Mouse (Mus musculus) MEL (cell line): Measurements from ENCODE around the gene Gm26938.
A peak's percentile ranks its signal among the peaks of the same experiment; 100 is the strongest.

Experiments used
- CTCF ChIP-seq, 3 experiments: IDR thresholded peaks in 2 of 3; conservative IDR thresholded peaks in 1 of 3; 2 replicates each; pipeline ENCODE4 v1.5.1; 2011 to 2012; ENCODE audit warnings: low read length in 3 of 3, low read depth in 2 of 3, mild to moderate bottlenecking in 2 of 3, improper control_type of control experiment in 1 of 3, inconsistent platforms in 1 of 3, mixed read lengths in 1 of 3, moderate library complexity in 1 of 3; ENCODE audit not compliant: control insufficient read depth in 1 of 3, insufficient read depth in 1 of 3, poor library complexity in 1 of 3, severe bottlenecking in 1 of 3
- EP300 ChIP-seq, 2 experiments: IDR thresholded peaks; 2 replicates each; pipeline ENCODE4 v1.6.1; 2011; ENCODE audit warnings: improper control_type of control experiment in 2 of 2, low read length in 2 of 2, low read depth in 1 of 2, mild to moderate bottlenecking in 1 of 2
- GABPA ChIP-seq: IDR thresholded peaks from 2 replicates; pipeline ENCODE4 v1.6.1; 2012; ENCODE audit warnings: low read depth, mild to moderate bottlenecking, inconsistent platforms, low read length, improper control_type of control experiment, moderate library complexity
- GATA1 ChIP-seq: IDR thresholded peaks from 2 replicates; pipeline ENCODE4 v1.6.1; 2011; ENCODE audit warnings: low read depth, low read length, improper control_type of control experiment
- POLR2A ChIP-seq, 2 experiments: IDR thresholded peaks; 2 replicates each; pipeline ENCODE4 v1.6.1; 2011 to 2012; ENCODE audit warnings: low read length in 2 of 2, mild to moderate bottlenecking in 2 of 2, control low read depth in 1 of 2, improper control_type of control experiment in 1 of 2, low read depth in 1 of 2, moderate library complexity in 1 of 2; ENCODE audit not compliant: control insufficient read depth in 1 of 2, insufficient read depth in 1 of 2, poor library complexity in 1 of 2
- POLR2AphosphoS5 ChIP-seq: IDR thresholded peaks from 2 replicates; pipeline ENCODE4 v1.6.1; 2012; ENCODE audit warnings: low read depth, borderline replicate concordance, mild to moderate bottlenecking, inconsistent platforms, low read length, moderate library complexity, mixed read lengths
- RAD21 ChIP-seq: IDR thresholded peaks from 2 replicates; pipeline ENCODE4 v1.6.1; 2011; ENCODE audit warnings: mild to moderate bottlenecking, low read depth, low read length, improper control_type of control experiment
- TCF12 ChIP-seq: IDR thresholded peaks from 2 replicates; pipeline ENCODE4 v1.6.1; 2014; ENCODE audit warnings: low read depth, mild to moderate bottlenecking, inconsistent platforms, low read length, improper control_type of control experiment, moderate library complexity
- USF1 ChIP-seq: IDR thresholded peaks from 2 replicates; pipeline ENCODE4 v1.6.1; 2014; ENCODE audit warnings: low read depth, mild to moderate bottlenecking, inconsistent platforms, low read length, improper control_type of control experiment, moderate library complexity
- ZKSCAN1 ChIP-seq: IDR thresholded peaks from 2 replicates; pipeline ENCODE4 v1.6.1; 2012; ENCODE audit warnings: low read depth, mild to moderate bottlenecking, inconsistent platforms, low read length, improper control_type of control experiment, moderate library complexity
- ZNF384 ChIP-seq: IDR thresholded peaks from 2 replicates; pipeline ENCODE4 v1.6.1; 2012; ENCODE audit warnings: low read depth, mild to moderate bottlenecking, inconsistent platforms, low read length, improper control_type of control experiment

DNA sequence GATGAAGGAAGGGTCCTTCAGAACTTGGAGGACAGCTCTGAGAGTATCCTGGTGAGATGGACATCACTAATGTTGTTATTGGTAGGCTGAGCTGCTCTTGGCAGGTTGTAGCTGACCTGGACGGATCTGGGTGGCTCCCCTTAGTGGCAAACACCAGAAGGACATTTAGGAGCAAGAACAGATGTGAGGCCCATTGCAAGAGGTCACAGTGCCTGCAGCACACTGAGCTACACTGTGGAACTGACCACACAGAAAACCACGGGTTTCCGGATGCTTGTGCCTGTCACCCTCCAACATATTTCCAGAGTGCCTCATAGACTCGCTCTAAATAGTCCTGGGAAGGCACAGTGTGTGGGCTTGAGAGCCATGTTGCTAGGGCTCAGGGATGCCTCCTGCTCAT is 36.7 kb downstream of the Gm26938 start:
- TF ChIP-seq CTCF (IDR thresholded peaks at IDR 0.05 in 2 of 3, conservative IDR thresholded peaks at IDR 0.05 in 1 of 3; ENCODE audit: control insufficient read depth in 1 of 3, insufficient read depth in 1 of 3, low read depth in 2 of 3, low read length in 3 of 3, poor library complexity in 1 of 3, severe bottlenecking in 1 of 3) (peak in 2 of 3 experiments; percentile 2 to 14; a peak in 1 of 6 replicates), GABPA (no peak), ZKSCAN1 (no peak), POLR2AphosphoS5 (no peak), RAD21 (no peak), GATA1 (no peak), TCF12 (no peak), POLR2A (IDR thresholded peaks at IDR 0.05; ENCODE audit: control insufficient read depth in 1 of 2, insufficient read depth in 1 of 2, low read depth in 1 of 2, low read length in 2 of 2, poor library complexity in 1 of 2) (no peak), EP300 (IDR thresholded peaks at IDR 0.05; ENCODE audit: low read depth in 1 of 2, low read length in 2 of 2) (no peak), USF1 (no peak), ZNF384 (no peak)
